Mouse (Mus musculus): ENCODE measurements around the gene Tnfsfm13.

- TF ChIP-seq POLR2A (IDR thresholded peaks at IDR 0.05; ENCODE audit: borderline replicate concordance, low read depth, low read length) (no peak), CTCF (IDR thresholded peaks at IDR 0.05; ENCODE audit: low read depth, low read length) (no peak)
These were observed 1.5 kb upstream of the Tnfsfm13 start for GRCm38 (mm10) chr11:69697396-69697795.
